Mouse (Mus musculus) brain, embryonic 14.5 days (tissue): ENCODE measurements around the gene Timp2.

ENCODE experiments used
- CTCF ChIP-seq: fragments of 200-500 bp; IDR thresholded peaks from 2 replicates; pipeline ENCODE4 v1.5.1; 2012; ENCODE audit warnings: inconsistent platforms, mild to moderate bottlenecking, moderate library complexity, borderline replicate concordance; ENCODE audit not compliant: insufficient read depth, insufficient read length; ENCODE audit errors: extremely low read depth
- POLR2A ChIP-seq: fragments of 200-500 bp; IDR thresholded peaks from 2 replicates; pipeline ENCODE4 v1.6.1; 2012; ENCODE audit warnings: mild to moderate bottlenecking, inconsistent platforms, borderline replicate concordance; ENCODE audit not compliant: poor library complexity, insufficient read depth, insufficient read length, severe bottlenecking; ENCODE audit errors: extremely low read depth

DNA sequence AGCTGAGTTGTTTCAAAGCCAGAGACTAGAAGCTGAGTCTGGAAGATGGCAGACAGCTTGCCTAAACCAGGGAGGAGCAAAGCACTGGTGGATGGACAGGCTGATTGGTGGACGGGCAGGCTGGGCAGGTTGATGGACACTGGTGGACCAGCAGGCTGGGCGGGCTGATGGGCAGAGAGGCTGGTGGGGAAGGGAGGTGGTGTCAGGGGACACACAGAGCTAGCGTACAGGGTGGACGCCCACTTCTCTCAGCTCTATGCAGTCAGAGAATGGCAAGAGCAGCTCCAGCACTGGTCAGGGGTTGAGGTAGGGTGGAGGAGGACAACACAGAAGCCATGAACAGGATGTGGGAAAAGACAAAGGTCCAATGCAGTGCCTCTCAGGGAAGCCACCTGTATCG is 13.7 kb upstream of the Timp2 start:
- no peak for TF ChIP-seq CTCF
- TF ChIP-seq POLR2A: no peak
